Mouse (Mus musculus): Measurements from ENCODE around the gene Gpsm3. TPM values are rescaled to one million over a fixed set of nuclear protein-coding genes. Genes with fewer than 3 reads are reported as not detected.

Gene Gpsm3
- polyA plus RNA-seq, 1 experiment from 2014 or later: 18.5 TPM

GRCm38 (mm10) chr17:34568421-34568820 is 21.2 kb upstream of the Gpsm3 start:
- 75% methylated on average over 13 of the region's 13 CpGs for WGBS
- Histone ChIP-seq H3K36me3 (ENCODE audit: control insufficient read depth, insufficient read depth) (0 out of 2 replicates have a peak, but pooled peaks cover 2% of the 10 kb centered on the region), H3K9me3 (replicated peaks; ENCODE audit: control insufficient read depth, low read length) (no peaks in the 10 kb centered on the region), H3K4me1 (ENCODE audit: control insufficient read depth, insufficient read depth, low read length) (peaks cover 8% of the 10 kb centered on the region), H3K9ac (ENCODE audit: low read length) (no peak overlapping the region), H3K27me3 (ENCODE audit: control insufficient read depth, insufficient read depth, low read length) (no peaks in the 10 kb centered on the region; the same call in 1 of the 2 replicates), H3K27ac (ENCODE audit: low read length) (no peak overlapping the region), H3K4me2 (ENCODE audit: low read depth, low read length) (no peak overlapping the region), H3K4me3 (ENCODE audit: low read length) (no peak overlapping the region)
- ATAC-seq (replicated peaks; ENCODE audit: extremely low read depth, insufficient read depth, low FRiP score): no peak

GRCm38 (mm10) chr17:34569919-34570318 is 19.7 kb upstream of the Gpsm3 start:
- no peak for ATAC-seq (replicated peaks; ENCODE audit: extremely low read depth, insufficient read depth, low FRiP score)
- Histone ChIP-seq H3K27ac (ENCODE audit: low read length) (no peak overlapping the region), H3K27me3 (ENCODE audit: control insufficient read depth, insufficient read depth, low read length) (no peaks in the 10 kb centered on the region; the same call in 1 of the 2 replicates), H3K4me2 (ENCODE audit: low read depth, low read length) (no peak overlapping the region), H3K9me3 (replicated peaks; ENCODE audit: control insufficient read depth, low read length) (no peaks in the 10 kb centered on the region), H3K36me3 (ENCODE audit: control insufficient read depth, insufficient read depth) (0 out of 2 replicates have a peak, but pooled peaks cover 2% of the 10 kb centered on the region), H3K4me1 (ENCODE audit: control insufficient read depth, insufficient read depth, low read length) (no peaks in the 10 kb centered on the region), H3K9ac (ENCODE audit: low read length) (no peak overlapping the region), H3K4me3 (ENCODE audit: low read length) (no peak overlapping the region)
- 63% methylated on average over 4 of the region's 4 CpGs for WGBS

GRCm38 (mm10) chr17:34571875-34572274 is 17.7 kb upstream of the Gpsm3 start:
- H3K4me1 ChIP-seq (ENCODE audit: control insufficient read depth, insufficient read depth, low read length): no peaks in the 10 kb centered on the region
- no peak for ATAC-seq (replicated peaks; ENCODE audit: extremely low read depth, insufficient read depth, low FRiP score)
- no peak overlapping the region for H3K4me2 ChIP-seq (ENCODE audit: low read depth, low read length)
- H3K9me3 ChIP-seq (replicated peaks; ENCODE audit: control insufficient read depth, low read length): no peaks in the 10 kb centered on the region
- H3K36me3 ChIP-seq (ENCODE audit: control insufficient read depth, insufficient read depth): no peaks in the 10 kb centered on the region
- H3K27me3 ChIP-seq (ENCODE audit: control insufficient read depth, insufficient read depth, low read length): no peaks in the 10 kb centered on the region; the same call in 1 of the 2 replicates
- 14% methylated on average over 5 of the region's 5 CpGs for WGBS
- no peak overlapping the region for H3K27ac ChIP-seq (ENCODE audit: low read length)
- no peak overlapping the region for H3K4me3 ChIP-seq (ENCODE audit: low read length)
- H3K9ac ChIP-seq (ENCODE audit: low read length): no peak overlapping the region

GRCm38 (mm10) chr17:34572361-34572760 is 17.2 kb upstream of the Gpsm3 start:
- no peak overlapping the region for H3K4me2 ChIP-seq (ENCODE audit: low read depth, low read length)
- ATAC-seq (replicated peaks; ENCODE audit: extremely low read depth, insufficient read depth, low FRiP score): no peak
- no peak overlapping the region for H3K4me3 ChIP-seq (ENCODE audit: low read length)
- H3K27ac ChIP-seq (ENCODE audit: low read length): no peak overlapping the region
- no peaks in the 10 kb centered on the region for H3K9me3 ChIP-seq (replicated peaks; ENCODE audit: control insufficient read depth, low read length)
- 22% methylated on average over 15 of the region's 15 CpGs for whole genome bisulfite sequencing
- H3K27me3 ChIP-seq (ENCODE audit: control insufficient read depth, insufficient read depth, low read length): no peaks in the 10 kb centered on the region; the same call in 1 of the 2 replicates
- H3K4me1 ChIP-seq (ENCODE audit: control insufficient read depth, insufficient read depth, low read length): no peaks in the 10 kb centered on the region
- no peaks in the 10 kb centered on the region for H3K36me3 ChIP-seq (ENCODE audit: control insufficient read depth, insufficient read depth)
- H3K9ac ChIP-seq (ENCODE audit: low read length): no peak overlapping the region

- no peaks in the 10 kb centered on the region for H3K27me3 ChIP-seq (ENCODE audit: control insufficient read depth, insufficient read depth, low read length)
- no peaks in the 10 kb centered on the region for H3K9me3 ChIP-seq (replicated peaks; ENCODE audit: control insufficient read depth, low read length)
- no peaks in the 10 kb centered on the region for H3K4me1 ChIP-seq (ENCODE audit: control insufficient read depth, insufficient read depth, low read length)
- no peak overlapping the region for H3K4me2 ChIP-seq (ENCODE audit: low read depth, low read length)
- no peak for ATAC-seq (replicated peaks; ENCODE audit: extremely low read depth, insufficient read depth, low FRiP score)
- no peak overlapping the region for H3K9ac ChIP-seq (ENCODE audit: low read length)
- no peak overlapping the region for H3K27ac ChIP-seq (ENCODE audit: low read length)
- H3K4me3 ChIP-seq (ENCODE audit: low read length): no peak overlapping the region
- no peaks in the 10 kb centered on the region for H3K36me3 ChIP-seq (ENCODE audit: control insufficient read depth, insufficient read depth)
- WGBS: 59% methylated on average over 5 of the region's 5 CpGs
Observed at GRCm38 (mm10) chr17:34576577-34576976, 13.0 kb upstream of the Gpsm3 start.

GRCm38 (mm10) chr17:34578070-34578469 is 11.5 kb upstream of the Gpsm3 start:
- Histone ChIP-seq H3K4me3 (ENCODE audit: low read length) (no peak overlapping the region), H3K4me2 (ENCODE audit: low read depth, low read length) (no peak overlapping the region), H3K9ac (ENCODE audit: low read length) (no peak overlapping the region), H3K36me3 (ENCODE audit: control insufficient read depth, insufficient read depth) (no peaks in the 10 kb centered on the region), H3K27me3 (ENCODE audit: control insufficient read depth, insufficient read depth, low read length) (no peaks in the 10 kb centered on the region), H3K9me3 (replicated peaks; ENCODE audit: control insufficient read depth, low read length) (no peaks in the 10 kb centered on the region), H3K4me1 (ENCODE audit: control insufficient read depth, insufficient read depth, low read length) (no peaks in the 10 kb centered on the region), H3K27ac (ENCODE audit: low read length) (no peak overlapping the region)
- 87% methylated on average over 3 of the region's 3 CpGs for WGBS
- no peak for ATAC-seq (replicated peaks; ENCODE audit: extremely low read depth, insufficient read depth, low FRiP score)

- Histone ChIP-seq H3K4me3 (ENCODE audit: low read length) (no peak overlapping the region), H3K4me2 (ENCODE audit: low read depth, low read length) (no peak overlapping the region), H3K36me3 (ENCODE audit: control insufficient read depth, insufficient read depth) (no peaks in the 10 kb centered on the region), H3K9me3 (replicated peaks; ENCODE audit: control insufficient read depth, low read length) (no peaks in the 10 kb centered on the region), H3K4me1 (ENCODE audit: control insufficient read depth, insufficient read depth, low read length) (peaks cover 9% of the 10 kb centered on the region), H3K27me3 (ENCODE audit: control insufficient read depth, insufficient read depth, low read length) (no peaks in the 10 kb centered on the region), H3K9ac (ENCODE audit: low read length) (no peak overlapping the region), H3K27ac (ENCODE audit: low read length) (no peak overlapping the region)
- WGBS: 81% methylated on average over 12 of the region's 12 CpGs
- ATAC-seq (replicated peaks; ENCODE audit: extremely low read depth, insufficient read depth, low FRiP score): no peak
Observed at GRCm38 (mm10) chr17:34582528-34582927, 7.1 kb upstream of the Gpsm3 start.

GRCm38 (mm10) chr17:34583397-34583796 is 6.2 kb upstream of the Gpsm3 start:
- H3K4me1 ChIP-seq (ENCODE audit: control insufficient read depth, insufficient read depth, low read length): peaks cover 14% of the 10 kb centered on the region
- 64% methylated on average over 7 of the region's 7 CpGs for WGBS

GRCm38 (mm10) chr17:34583819-34584218 is 5.8 kb upstream of the Gpsm3 start:
- Histone ChIP-seq H3K36me3 (ENCODE audit: control insufficient read depth, insufficient read depth) (no peaks in the 10 kb centered on the region), H3K4me2 (ENCODE audit: low read depth, low read length) (no peak overlapping the region), H3K9ac (ENCODE audit: low read length) (no peak overlapping the region), H3K27me3 (ENCODE audit: control insufficient read depth, insufficient read depth, low read length) (no peaks in the 10 kb centered on the region), H3K4me1 (ENCODE audit: control insufficient read depth, insufficient read depth, low read length) (peaks cover 17% of the 10 kb centered on the region), H3K4me3 (ENCODE audit: low read length) (no peak overlapping the region), H3K9me3 (replicated peaks; ENCODE audit: control insufficient read depth, low read length) (no peaks in the 10 kb centered on the region), H3K27ac (ENCODE audit: low read length) (no peak overlapping the region)
- no peak for ATAC-seq (replicated peaks; ENCODE audit: extremely low read depth, insufficient read depth, low FRiP score)
- 89% methylated on average over 8 of the region's 8 CpGs for WGBS

More at GRCm38 (mm10) chr17:34583397-34583796, 6.2 kb upstream of the Gpsm3 start:
- H3K27ac ChIP-seq (ENCODE audit: low read length): no peak overlapping the region
- no peak overlapping the region for H3K9ac ChIP-seq (ENCODE audit: low read length)
- H3K9me3 ChIP-seq (replicated peaks; ENCODE audit: control insufficient read depth, low read length): no peaks in the 10 kb centered on the region
- ATAC-seq (replicated peaks; ENCODE audit: extremely low read depth, insufficient read depth, low FRiP score): no peak
- no peak overlapping the region for H3K4me3 ChIP-seq (ENCODE audit: low read length)
- H3K27me3 ChIP-seq (ENCODE audit: control insufficient read depth, insufficient read depth, low read length): no peaks in the 10 kb centered on the region
- H3K36me3 ChIP-seq (ENCODE audit: control insufficient read depth, insufficient read depth): no peaks in the 10 kb centered on the region
- no peak overlapping the region for H3K4me2 ChIP-seq (ENCODE audit: low read depth, low read length)

All from heart, embryonic 16.5 days (tissue).